Mouse (Mus musculus) mouse embryonic stem cell (cell line): ENCODE results near the gene Orc2.

Experiments
- in situ Hi-C, 2 experiments: fragments of 300-500 bp; cut with MboI; formaldehyde crosslinking; loops; 1 replicate in 1 of 2; 3 replicates in 1 of 2; pipeline ENCODE4 v1.14.3; 2019 to 2020; ENCODE audit warnings: low sequenced_read_pairs in 2 of 2, low pct_unique_long_range_greater_than_20kb in 1 of 2, mixed read lengths in 1 of 2; ENCODE audit not compliant: unreplicated experiment in 1 of 2

Gene Orc2

DNA sequence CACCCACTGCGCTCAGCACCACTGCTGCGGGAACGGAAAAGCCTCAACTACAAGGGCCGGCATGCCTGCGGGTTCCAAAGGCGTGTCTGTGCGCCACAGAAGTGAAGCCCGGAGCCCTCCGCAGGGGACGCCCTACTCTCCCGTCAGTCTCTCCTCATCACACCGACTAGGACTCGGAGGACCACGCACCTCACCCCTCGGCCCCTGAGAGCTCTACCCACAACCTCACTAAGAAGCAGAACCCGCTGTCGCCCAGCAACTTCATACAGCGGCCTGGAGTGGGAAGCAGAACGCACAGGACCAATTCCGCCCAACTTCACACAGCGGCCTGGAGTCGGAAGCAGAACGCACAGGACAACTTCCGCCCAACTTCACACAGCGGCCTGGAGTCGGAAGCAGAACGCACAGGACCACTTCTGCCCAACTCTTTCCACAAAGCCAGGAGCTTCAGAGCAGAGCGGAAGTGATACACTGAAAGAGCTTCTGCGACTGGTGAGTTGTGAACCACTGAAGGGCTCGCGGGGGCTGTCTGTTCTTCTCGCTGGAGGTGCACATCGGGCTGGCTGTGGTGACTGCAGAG lies 59.7 kb downstream of the Orc2 start, which contains the start of the genes Nif3l1 and Ppil3:
Gene Nif3l1, plus strand, starts transcription at position 9 of the 580 bp plus-strand sequence.
Gene Ppil3, minus strand, starts transcription at position 344 of the 580 bp plus-strand sequence.
- in situ Hi-C loops: no loop called here

DNA sequence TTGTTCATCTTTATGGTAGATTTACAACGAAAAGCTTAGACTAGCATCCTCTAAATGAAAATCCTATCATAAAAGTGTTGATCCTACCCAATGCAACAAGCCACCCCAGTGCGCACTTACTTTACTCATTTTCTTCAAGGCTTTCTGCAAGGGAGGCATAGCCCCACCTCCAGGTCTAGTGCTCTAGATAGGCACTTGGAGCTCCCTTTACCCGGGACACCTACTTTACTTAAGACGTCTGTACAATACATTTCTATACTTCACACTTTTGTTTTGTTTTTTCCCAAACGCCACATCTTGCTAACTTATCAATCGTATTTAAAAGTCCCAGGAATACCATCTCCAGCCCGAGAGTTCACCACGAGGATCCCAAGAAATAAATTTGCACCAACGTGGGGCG lies 60.2 kb downstream of the Orc2 start:
- in situ Hi-C loops: no loop called here

DNA sequence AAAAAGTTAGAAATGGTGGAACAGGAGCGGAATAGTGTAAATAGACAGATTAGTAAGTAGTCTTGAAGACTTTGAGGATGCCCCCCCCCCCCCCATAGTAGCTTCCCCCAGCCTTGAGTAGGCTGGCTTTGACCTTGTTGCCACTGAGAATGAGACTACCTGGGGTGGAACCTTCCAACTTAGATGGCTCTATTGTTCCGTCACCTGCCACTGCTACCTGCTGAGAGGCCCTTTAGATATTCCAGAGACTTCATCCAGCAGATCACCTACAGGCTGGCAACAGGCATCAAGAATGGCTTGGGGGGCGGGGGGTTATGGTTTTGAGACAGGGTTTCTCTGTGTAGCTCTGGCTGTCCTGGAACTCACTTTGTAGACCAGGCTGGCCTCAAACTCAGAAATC lies 80.4 kb downstream of the Orc2 start:
- in situ Hi-C loops: loop anchor here (25.0 kb wide), 2 partner anchors 412 to 1263 kb away; partner anchors contain the start of genes Kctd18 (in 1 of the 2) and Nop58 (in 1 of the 2)

DNA sequence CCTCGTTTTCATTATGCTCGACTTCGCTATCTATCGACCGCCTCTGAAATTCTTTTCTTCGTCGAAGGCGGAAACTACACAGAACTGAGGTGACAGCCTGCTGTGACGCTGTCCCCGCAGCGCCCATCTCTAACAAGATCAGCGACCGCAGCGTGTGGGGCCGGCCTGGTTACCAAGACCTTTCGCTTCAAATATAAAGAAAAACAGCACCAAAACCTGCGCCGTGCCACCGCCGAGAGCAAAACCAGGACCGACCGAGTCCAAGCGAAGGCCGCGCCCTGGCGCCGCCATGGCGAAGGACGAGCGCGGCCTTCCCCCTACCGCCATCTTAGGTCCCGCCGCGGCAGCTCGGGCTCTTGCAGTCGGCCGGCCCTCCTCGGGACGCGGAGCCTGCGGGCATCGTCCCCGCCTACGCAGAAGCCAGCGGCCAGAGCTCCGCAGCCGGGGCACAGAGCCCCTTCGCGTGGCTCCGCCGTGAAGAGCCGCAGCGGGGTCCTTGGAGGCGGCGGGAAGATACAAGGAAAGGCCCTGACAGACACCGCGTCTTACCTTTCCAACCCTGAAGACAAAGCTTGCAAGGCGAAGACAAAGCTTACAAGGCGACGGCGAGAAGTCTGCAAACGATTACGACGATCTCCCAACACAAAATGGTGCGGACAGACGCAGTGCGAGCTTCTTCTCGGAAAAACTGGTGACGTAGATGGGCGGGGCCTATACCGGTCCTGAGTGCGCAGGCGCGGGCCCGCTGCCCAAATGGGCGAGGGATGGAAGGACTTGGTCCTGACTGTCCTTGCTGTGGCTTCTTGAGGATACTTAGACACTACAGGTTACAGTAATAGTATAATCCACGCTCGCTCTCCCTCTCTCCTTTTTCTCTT lies 81.3 kb downstream of the Orc2 start, which contains the start of gene Clk1:
Gene Clk1, minus strand, starts transcription at position 696 of the 878 bp plus-strand sequence.
- in situ Hi-C loops: loop anchor here (25.0 kb wide), 2 partner anchors 411 to 1264 kb away; partner anchors contain the start of genes Kctd18 (in 1 of the 2) and Nop58 (in 1 of the 2)

DNA sequence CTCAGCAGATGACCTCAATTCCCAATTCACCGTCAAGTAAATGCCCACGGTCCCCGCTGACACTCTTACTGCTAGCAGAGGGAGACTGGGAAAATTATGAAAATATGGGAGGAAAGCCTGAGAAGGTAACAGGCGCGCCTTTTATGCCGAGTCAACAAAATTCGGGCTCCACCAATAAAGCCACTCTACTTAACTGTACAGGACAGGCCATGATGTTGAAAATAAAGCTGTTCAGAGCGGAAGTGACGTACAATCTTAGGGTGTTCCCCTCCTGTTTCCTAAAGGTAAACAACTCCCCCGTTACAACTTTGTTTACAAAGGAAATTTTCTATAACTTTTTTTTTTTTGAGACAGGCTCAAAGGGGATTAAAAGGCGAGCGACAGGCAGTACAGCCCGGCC lies 82.0 kb downstream of the Orc2 start:
- in situ Hi-C loops: loop anchor here (25.0 kb wide), 2 partner anchors 411 to 1264 kb away; partner anchors contain the start of genes Kctd18 (in 1 of the 2) and Nop58 (in 1 of the 2)

DNA sequence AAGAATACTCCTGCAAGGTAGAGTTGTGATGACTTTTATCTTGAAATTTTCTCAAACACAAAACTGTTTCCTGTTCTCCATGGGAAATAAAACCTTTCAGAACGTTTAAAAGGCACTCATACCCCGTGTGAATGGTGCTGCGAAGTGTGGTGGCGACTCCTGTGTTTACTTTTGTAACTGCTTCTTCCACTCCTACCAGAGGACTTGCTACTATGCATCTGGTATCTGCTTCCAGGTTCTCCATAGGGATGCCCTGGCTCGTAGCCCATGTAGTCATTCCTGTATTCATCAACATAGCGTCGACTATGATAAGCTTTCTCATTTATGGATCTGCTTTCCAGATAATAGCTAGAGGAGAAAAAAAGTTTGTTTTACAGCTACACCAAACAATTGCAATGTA lies 83.9 kb downstream of the Orc2 start:
- in situ Hi-C loops: loop anchor here (25.0 kb wide), 2 partner anchors 409 to 1266 kb away; partner anchors contain the start of genes Kctd18 (in 1 of the 2) and Nop58 (in 1 of the 2)

DNA sequence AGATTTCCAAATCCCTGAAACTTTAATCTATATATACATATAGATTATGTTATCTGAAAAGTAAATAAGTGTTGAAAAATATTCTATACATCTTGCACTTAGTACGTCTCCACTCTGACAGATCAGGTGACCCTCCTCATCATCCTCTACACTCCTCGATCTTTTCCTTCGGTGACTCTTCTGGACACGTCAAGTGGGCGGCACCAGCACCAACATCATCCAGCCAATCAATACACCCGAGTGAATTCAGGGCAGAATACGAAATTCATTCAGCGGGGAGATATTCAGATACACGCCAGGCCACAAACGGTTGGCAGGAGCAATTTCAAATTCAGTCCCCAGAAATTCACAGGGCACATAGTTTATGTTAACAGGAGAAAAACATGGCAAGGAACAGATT lies 84.9 kb downstream of the Orc2 start:
- in situ Hi-C loops: loop anchor here (25.0 kb wide), 2 partner anchors 408 to 1267 kb away; partner anchors contain the start of genes Kctd18 (in 1 of the 2) and Nop58 (in 1 of the 2)

DNA sequence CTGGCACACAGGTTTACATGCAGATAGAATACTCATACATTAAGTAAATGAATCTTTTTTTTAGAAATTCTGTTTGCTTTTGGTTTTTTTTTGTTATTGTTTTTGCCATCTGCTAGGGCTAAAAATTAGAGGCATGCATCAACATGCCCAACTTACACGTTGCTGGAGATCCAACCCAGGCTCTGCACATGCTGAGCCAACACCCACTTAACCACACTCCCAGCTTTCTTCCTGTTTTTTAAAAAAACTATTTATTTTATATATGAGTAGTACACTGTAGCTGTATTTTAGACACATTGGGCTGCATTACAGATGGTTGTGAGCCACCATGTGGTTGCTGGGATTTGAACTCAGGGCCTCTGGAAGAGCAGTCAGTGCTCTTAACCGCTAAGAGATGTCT lies 88.9 kb downstream of the Orc2 start:
- in situ Hi-C loops: loop anchor here (25.0 kb wide), 2 partner anchors 404 to 1271 kb away; partner anchors contain the start of genes Kctd18 (in 1 of the 2) and Nop58 (in 1 of the 2)

DNA sequence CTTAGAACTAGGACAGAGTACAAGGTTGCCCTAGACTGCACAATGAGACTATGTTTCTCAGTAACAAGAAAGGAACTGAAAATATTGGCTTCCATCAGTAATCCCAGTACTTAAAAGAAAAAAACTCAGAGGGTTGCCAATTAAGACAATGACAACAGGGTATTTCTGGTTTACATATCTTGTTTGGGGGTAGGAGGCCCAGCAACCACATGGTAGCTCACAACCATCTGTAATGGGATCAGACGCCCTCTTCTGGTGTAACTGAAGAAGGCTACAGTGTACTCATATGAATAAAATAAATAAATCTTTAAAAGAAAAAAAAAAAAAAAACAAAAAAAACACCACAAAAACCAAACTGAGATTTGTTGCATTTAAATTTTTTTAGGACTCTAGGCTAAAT lies 89.5 kb downstream of the Orc2 start:
- in situ Hi-C loops: loop anchor here (25.0 kb wide), 2 partner anchors 403 to 1272 kb away; partner anchors contain the start of genes Kctd18 (in 1 of the 2) and Nop58 (in 1 of the 2)
